Mouse (Mus musculus): ENCODE data around the gene Olfr129.

Olfr129 gene

GRCm38 (mm10) chr17:38059979-38060378, at the start of gene Olfr129:
TSS of gene Olfr129 (minus strand) at chr17:38060079.
- DNase-seq (ENCODE audit: low read depth): no peak

- DNase-seq (ENCODE audit: low read depth): no peak
Observed at GRCm38 (mm10) chr17:38088593-38088992, 28.7 kb upstream of the Olfr129 start, which contains the start of gene Olfr131. TSS of gene Olfr131 (minus strand) at chr17:38088693.

GRCm38 (mm10) chr17:38082364-38082763, 22.5 kb upstream of the Olfr129 start:
- DNase-seq (ENCODE audit: low read depth): no peak

GRCm38 (mm10) chr17:38063621-38064020, 3.7 kb upstream of the Olfr129 start, which contains the start of gene Olfr130:
TSS of gene Olfr130 (plus strand) at chr17:38063921.
- no peak for DNase-seq (ENCODE audit: low read depth)

GRCm38 (mm10) chr17:38026297-38026696, 33.6 kb downstream of the Olfr129 start:
- DNase-seq (ENCODE audit: low read depth): no peak

- no peak for DNase-seq (ENCODE audit: low read depth)
Observed at GRCm38 (mm10) chr17:38016341-38016740, 43.5 kb downstream of the Olfr129 start.

- no peak for DNase-seq (ENCODE audit: low read depth)
Observed at GRCm38 (mm10) chr17:38004996-38005395, 54.9 kb downstream of the Olfr129 start.

All from fibroblast of lung, adult 2 months (primary cell).